Mouse (Mus musculus) colon, adult 2 months (tissue): ENCODE data around the gene Slco2b1. TPM values are rescaled to one million over a fixed set of nuclear protein-coding genes. Genes with fewer than 3 reads are reported as not detected.

Source experiments
- polyA plus RNA-seq: library from polyadenylated mRNA; depleted of rRNA; stranded (reverse); fragments of >200 nt; gene quantifications from 2 replicates; pipeline ENCODE4 v1.2.3, GENCODE M21; 2012; rRNA removed

Slco2b1 gene
- 19.0 and 22.0 TPM in 2 replicates for polyA plus RNA-seq

GRCm38 (mm10) chr7:99711166-99711565 is at the start of gene Slco2b1:
TSS of gene Slco2b1 (minus strand) at chr7:99711340.

GRCm38 (mm10) chr7:99729973-99730372 is 18.8 kb upstream of the Slco2b1 start, which contains the start of gene Olfr520:
TSS of gene Olfr520 (plus strand) at chr7:99730273.

GRCm38 (mm10) chr7:99626376-99627270 is 84.5 kb downstream of the Slco2b1 start, which contains the start of gene Tpbgl:
TSS of gene Tpbgl (minus strand) at chr7:99627103.

Other genes with a start within 250 kb of the Slco2b1 start
- gene Klhl35, start 245.3 kb downstream of the Slco2b1 start, polyA plus RNA-seq, result 0.44 and 0.60 TPM in 2 replicates
- 244 and 255 TPM in 2 replicates for gene Rps3, start 227.6 kb downstream of the Slco2b1 start, polyA plus RNA-seq
- gene Arrb1, start 175.9 kb downstream of the Slco2b1 start, polyA plus RNA-seq, result 42.7 and 55.7 TPM in 2 replicates
- gene Tpbgl, start 84.2 kb downstream of the Slco2b1 start, polyA plus RNA-seq, result 5.4 and 5.7 TPM in 2 replicates
- gene Olfr520, start 18.9 kb upstream of the Slco2b1 start, polyA plus RNA-seq, result not detected in 2 replicates
- not detected in 2 replicates for gene Olfr521, start 52.2 kb upstream of the Slco2b1 start, polyA plus RNA-seq
- 2.8 and 3.0 TPM in 2 replicates for gene Neu3, start 117.1 kb upstream of the Slco2b1 start, polyA plus RNA-seq
- gene Xrra1, start 147.8 kb upstream of the Slco2b1 start, polyA plus RNA-seq, result 0.08 TPM in 1 of 2 replicates, not detected in the other
- gene Spcs2, start 152.1 kb upstream of the Slco2b1 start, polyA plus RNA-seq, result 12.8 and 16.5 TPM in 2 replicates